Mouse (Mus musculus) liver, adult (tissue): ENCODE data around the gene Klk1b8.

ENCODE experiments used
- GATA4 ChIP-seq: IDR thresholded peaks from 2 replicates; pipeline ENCODE4 v1.6.1; 2014; ENCODE audit warnings: mild to moderate bottlenecking, low read length; ENCODE audit not compliant: insufficient replicate concordance

The Klk1b8 gene

DNA sequence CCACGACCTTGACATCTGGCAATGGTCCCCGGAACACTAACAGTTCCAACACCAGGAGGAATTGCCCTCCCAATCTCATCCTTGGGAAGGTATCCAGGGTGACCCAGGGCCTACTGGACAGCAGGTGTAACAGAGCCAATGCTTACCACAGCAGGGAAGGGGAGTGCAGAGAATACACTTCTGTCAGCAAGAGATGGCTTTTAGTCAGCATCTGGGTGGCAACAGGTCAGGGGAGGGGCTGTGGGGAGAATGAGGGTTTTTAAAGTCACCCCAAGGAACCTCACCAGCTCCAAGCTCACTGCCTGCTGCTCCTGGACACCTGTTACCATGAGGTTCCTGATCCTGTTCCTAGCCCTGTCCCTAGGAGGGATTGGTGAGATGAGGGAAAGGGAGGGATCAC lies at the start of gene Klk1b8:
Gene Klk1b8 (plus strand): TSS at position 301 of the 400 bp plus-strand sequence.
- TF ChIP-seq GATA4: no peak

GRCm38 (mm10) chr7:43914821-43915220 lies 35.6 kb upstream of the Klk1b8 start:
- TF ChIP-seq GATA4: no peak

- TF ChIP-seq GATA4: no peak
Observed at GRCm38 (mm10) chr7:43918426-43918825, 32.0 kb upstream of the Klk1b8 start.

- TF ChIP-seq GATA4: no peak
Observed at GRCm38 (mm10) chr7:43918871-43919270, 31.6 kb upstream of the Klk1b8 start.

DNA sequence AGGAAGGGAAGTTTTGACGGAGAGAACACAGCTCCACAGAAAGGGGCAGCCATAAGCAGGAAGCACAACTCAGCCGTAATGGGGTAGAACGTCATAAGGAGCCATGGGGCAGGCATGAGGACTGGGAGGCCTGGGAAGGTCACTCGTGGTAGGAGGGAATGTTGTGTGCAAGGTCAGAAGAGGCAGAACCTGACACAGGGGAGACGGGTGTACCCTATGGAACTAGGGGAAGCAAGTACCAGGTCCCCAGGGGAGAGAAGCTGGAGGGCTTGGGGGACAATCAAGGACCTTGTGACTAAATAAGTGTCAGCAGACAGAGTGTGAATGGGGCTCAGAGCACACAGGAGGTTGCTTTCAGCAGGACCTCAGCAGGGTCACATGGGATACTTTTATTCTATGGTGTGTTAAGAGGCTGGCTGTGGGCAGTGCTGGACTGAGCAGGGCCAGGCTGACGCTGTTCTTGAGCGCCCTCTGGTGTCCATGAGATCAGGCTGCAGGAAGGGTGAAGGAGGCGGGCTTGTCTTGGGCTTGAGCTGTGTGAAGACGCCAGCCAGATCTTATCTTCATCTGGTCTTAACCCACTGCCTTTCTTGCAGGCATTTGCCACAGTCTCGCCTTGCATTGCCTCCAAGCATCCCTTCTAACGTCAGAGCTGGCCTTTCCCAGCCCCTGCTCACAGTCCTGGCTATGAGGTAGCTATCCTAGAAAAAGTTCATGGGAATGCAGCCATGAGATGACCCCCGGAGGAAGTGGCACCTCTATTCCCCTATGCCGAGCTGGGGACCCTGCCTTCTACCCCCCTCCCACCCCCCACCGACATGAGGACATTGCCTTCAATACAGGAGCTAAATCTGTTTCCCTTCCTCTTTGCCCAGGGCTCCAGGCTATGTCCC lies 30.7 kb upstream of the Klk1b8 start:
- TF ChIP-seq GATA4: no peak

DNA sequence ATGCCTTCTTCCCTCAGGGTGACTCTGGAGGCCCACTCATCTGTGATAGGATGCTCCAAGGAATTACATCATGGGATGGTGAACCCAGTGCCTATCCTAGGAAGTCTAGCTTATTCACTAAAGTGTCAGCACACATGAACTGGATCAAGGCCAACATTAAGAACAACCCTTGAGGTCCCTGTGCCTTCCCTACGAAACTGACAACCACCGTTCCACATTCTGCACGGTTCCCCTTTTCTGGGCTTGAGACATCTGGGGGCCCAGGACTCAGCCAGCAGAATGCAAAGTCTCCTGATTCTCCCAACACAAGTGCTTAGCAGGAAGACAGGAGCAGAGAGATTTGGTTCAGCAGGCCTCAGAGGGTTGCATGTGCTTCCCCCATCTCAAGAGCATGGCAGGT lies 29.9 kb upstream of the Klk1b8 start:
- no peak for TF ChIP-seq GATA4

- no peak for TF ChIP-seq GATA4
Observed at GRCm38 (mm10) chr7:43921087-43921486, 29.4 kb upstream of the Klk1b8 start.

DNA sequence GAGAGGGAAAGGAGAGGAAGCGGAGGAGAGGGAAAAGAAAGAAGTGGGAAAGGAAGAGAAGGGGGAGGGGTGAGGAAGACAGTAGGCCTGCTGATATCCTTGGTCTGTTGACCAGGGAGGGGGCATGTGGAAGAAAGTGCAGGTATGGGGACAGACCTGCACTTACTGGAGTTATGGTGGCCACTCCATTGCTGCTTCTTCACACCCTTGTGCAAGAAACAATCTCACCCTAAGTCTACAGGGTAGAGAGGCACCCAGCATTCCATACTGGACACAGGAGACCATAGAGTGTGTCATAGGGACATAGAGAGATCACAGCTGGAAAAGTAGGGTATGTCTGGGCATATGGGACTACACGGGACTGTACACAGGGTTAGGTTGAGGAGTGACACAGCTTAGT lies 28.5 kb upstream of the Klk1b8 start:
- no peak for TF ChIP-seq GATA4

DNA sequence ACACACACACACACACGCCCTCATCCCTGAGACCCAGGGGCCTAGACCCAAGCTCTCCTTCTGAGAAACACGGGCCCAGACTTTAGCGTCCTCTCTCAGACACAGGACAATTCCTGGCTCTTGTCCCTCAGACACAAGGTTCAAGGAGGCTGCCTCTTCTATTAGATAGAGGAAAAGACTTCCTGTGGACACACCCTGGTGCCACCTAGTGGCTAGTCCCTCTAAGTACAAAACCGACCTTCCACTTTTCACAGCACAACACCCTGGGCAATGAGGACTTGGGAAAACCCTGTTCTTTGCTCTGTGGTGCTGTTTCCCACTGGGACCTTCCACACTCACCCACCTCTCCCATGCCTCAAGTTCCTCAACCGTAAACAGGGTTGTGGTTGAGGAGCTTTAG lies 24.5 kb upstream of the Klk1b8 start:
- no peak for TF ChIP-seq GATA4

DNA sequence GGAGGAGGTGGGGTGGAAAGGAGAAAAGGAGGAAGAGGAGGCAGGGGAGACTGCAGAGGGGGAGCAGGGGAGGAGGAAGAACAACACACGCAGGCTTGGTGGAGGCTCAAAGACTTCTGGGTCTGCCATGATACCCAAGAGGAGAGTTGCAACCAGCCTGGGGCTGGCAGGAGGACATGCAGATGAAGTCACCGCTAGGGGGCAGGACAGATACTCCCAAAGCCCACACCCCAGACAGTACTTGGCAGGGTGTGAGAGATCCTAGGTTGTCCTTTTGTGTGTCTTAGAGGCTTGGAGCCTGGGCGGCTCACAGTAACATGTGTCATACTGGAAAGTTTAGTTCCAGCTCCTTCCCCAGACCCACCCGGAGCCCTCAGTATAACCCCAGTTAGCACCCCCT lies 21.9 kb upstream of the Klk1b8 start:
- no peak for TF ChIP-seq GATA4

DNA sequence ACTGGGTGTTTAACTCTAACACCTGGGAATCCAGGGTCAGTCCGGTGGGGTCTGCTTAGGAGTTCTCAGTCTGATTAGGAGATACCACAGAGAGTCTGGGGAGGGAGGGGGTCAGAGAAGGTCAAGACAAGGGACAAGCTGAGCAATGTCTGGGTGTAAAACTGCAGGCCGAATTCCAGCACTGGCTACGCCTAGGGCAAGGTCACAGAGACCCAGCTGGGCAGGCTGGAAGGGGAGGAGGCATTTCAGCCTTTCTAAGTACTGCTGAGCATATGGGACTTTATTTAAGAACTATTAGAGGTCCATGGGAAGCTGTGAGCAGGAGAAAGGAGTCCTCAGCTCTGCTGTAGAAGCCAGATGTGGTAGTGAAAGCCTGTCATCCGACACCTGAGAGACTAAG lies 18.1 kb upstream of the Klk1b8 start:
- TF ChIP-seq GATA4: no peak

DNA sequence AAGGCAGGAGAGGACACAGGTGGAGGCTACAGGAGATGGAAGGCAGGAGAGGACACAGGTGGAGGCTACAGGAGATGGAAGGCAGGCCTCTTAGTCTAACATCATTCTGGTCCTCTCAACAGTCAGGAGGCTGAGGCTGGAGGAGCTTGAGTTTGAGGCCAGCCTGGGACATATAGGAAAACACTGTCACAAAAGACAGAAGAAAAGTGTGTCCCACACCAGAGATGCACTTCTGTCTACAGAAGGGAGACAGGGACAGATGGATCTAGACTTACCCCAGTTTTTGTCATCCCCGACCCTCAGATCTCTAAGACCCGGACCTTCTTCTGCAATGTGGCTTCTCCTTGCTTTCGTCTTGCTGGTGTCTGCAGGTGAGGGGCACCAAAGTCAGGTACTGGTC lies 17.0 kb upstream of the Klk1b8 start, which contains the start of gene Klk15:
Gene Klk15 (plus strand): TSS at position 301 of the 400 bp plus-strand sequence.
- TF ChIP-seq GATA4: no peak

- TF ChIP-seq GATA4: no peak
Observed at GRCm38 (mm10) chr7:43934747-43935146, 15.7 kb upstream of the Klk1b8 start.

DNA sequence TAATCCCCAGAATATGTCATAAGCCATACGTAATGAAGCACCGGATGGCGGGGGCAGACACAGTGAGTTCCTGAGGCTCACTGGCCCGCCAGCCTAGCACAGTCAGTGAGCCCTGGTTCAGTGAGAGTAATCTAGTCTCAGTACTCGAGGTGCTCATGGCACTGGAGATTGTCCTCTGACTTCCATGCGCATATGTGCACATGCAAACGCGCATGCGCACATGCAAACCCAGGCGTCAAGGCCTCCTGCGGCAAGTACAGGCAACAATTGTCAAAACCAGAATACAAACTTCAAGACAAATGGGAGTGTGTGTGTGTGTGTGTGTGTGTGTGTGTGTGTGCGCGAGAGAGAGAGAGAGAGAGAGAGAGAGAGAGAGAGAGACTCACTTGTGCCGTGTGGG lies 13.9 kb upstream of the Klk1b8 start:
- TF ChIP-seq GATA4: no peak

- no peak for TF ChIP-seq GATA4
Observed at GRCm38 (mm10) chr7:43944727-43945264, 5.7 kb upstream of the Klk1b8 start.

GRCm38 (mm10) chr7:43952703-43953102 lies 2.2 kb downstream of the Klk1b8 start:
- TF ChIP-seq GATA4: no peak
